Mouse (Mus musculus): ENCODE data around the gene Mtx1. TPM values are rescaled to one million over a fixed set of nuclear protein-coding genes. Genes with fewer than 3 reads are reported as not detected.

The Mtx1 gene
- polyA plus RNA-seq (2015; fragmentation: Nextera tagmentation; extraction: Ambion mirVana), result 214 and 234 TPM in 2 replicates

DNA sequence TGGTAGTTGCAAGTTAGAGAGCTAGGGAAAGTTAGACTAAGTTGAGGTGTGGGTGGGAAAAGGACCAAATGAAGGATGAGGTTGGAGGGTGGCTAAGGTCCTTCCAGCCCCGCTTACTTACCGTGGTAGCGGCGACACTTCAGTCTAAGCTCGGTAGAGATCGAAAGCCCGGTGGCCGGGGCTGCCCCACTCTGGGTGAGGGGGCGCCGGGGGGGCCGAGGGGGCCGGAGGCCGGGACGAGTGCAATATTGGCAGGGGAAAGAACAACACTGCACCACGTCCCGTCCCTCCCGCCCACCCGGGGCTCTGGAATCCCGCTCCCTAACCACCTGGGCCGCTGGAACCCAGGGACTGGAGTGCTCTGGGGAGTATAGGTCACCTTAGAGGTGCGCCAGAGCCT is at the start of gene Mtx1:
TSS of gene Mtx1 (minus strand) at position 189 of the 400 bp plus-strand sequence.
- peaks cover 26% of the 10 kb centered on the region for H3K4me1 ChIP-seq (ENCODE audit: control insufficient read depth, insufficient read depth, low read length)
- no peaks in the 10 kb centered on the region for H3K9me3 ChIP-seq (ENCODE audit: control insufficient read depth, low read length)
- H3K27ac ChIP-seq (ENCODE audit: low read length), result peak within 1 kb of the TSS; percentile 28; the same call in 1 of the 2 replicates
- no peaks in the 10 kb centered on the region for H3K36me3 ChIP-seq (ENCODE audit: control insufficient read depth, insufficient read depth, low read length)
- H3K4me3 ChIP-seq (ENCODE audit: low read length), result peak within 1 kb of the TSS; percentile 47
- peaks cover 4% of the 10 kb centered on the region; the same call in 1 of the 2 replicates for H3K27me3 ChIP-seq (replicated peaks; ENCODE audit: control insufficient read depth, insufficient read depth, low read length)
- H3K4me2 ChIP-seq (ENCODE audit: low read depth, low read length), result peak within 1 kb of the TSS; percentile 72
- no peak; the same call in 1 of the 2 replicates for ATAC-seq
- peak within 1 kb of the TSS; percentile 58 for H3K9ac ChIP-seq (ENCODE audit: low read depth, low read length)
- 9% methylated on average over 21 of the region's 21 CpGs for WGBS

DNA sequence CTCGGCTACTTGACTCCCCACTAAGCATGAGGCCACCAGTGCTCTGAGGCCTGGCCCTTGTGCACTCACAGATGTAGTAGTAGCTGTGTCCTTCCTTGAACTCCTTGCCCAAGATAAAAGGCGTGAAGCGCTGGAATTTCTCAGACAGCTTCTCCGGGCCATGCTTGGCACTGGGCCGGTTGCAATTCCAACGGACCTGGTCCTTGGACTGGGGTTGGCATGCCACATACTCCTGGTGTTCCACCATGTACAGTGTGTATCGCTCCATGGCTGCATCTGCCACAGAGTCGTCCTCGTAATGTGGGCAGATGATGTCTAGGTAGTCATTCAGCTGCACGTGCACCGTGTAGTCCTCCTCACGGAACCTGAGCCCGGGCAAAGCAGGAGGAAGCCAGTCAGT is 49.2 kb upstream of the Mtx1 start:
- 90% methylated on average over 13 of the region's 13 CpGs for WGBS

DNA sequence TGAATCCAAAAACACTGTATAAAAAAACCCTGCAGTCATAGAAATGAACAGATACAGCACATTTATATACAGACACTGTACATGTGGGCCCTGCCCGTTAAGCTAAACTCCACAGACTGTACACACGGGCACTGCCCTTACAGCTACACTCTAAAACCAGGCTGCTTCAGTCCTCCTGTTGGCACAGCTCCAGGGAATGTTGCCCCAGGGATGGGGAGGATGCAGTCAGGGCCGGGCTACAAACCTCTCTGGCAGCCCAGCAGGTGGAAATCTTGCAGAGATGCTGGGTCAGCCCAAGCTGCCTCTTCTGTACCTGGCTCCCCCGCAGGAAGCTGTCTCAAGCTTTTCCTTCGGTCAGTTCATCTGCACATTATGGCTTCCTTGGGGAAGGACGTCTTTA is 44.9 kb upstream of the Mtx1 start:
- 65% methylated on average over 6 of the region's 6 CpGs for WGBS
- no peaks in the 10 kb centered on the region; the same call in 1 of the 2 replicates for H3K36me3 ChIP-seq (ENCODE audit: control insufficient read depth, insufficient read depth, low read length)
- no peak overlapping the region for H3K4me3 ChIP-seq (ENCODE audit: low read length)
- H3K4me1 ChIP-seq (ENCODE audit: control insufficient read depth, insufficient read depth, low read length), result peaks cover 30% of the 10 kb centered on the region
- no peaks in the 10 kb centered on the region for H3K9me3 ChIP-seq (ENCODE audit: control insufficient read depth, low read length)
- H3K27me3 ChIP-seq (replicated peaks; ENCODE audit: control insufficient read depth, insufficient read depth, low read length), result no peaks in the 10 kb centered on the region
- no peak for ATAC-seq
- no peak overlapping the region for H3K4me2 ChIP-seq (ENCODE audit: low read depth, low read length)
- no peak overlapping the region for H3K9ac ChIP-seq (ENCODE audit: low read depth, low read length)
- H3K27ac ChIP-seq (ENCODE audit: low read length), result no peak overlapping the region

More for the DNA sequence above, 49.2 kb upstream of the Mtx1 start:
- Histone ChIP-seq H3K4me3 (ENCODE audit: low read length) (0 out of 2 replicates have a peak overlapping the region, but pooled peaks have one; percentile 75), H3K27me3 (replicated peaks; ENCODE audit: control insufficient read depth, insufficient read depth, low read length) (no peaks in the 10 kb centered on the region), H3K9me3 (ENCODE audit: control insufficient read depth, low read length) (no peaks in the 10 kb centered on the region), H3K27ac (ENCODE audit: low read length) (no peak overlapping the region), H3K9ac (ENCODE audit: low read depth, low read length) (no peak overlapping the region), H3K36me3 (ENCODE audit: control insufficient read depth, insufficient read depth, low read length) (no peaks in the 10 kb centered on the region; the same call in 1 of the 2 replicates), H3K4me2 (ENCODE audit: low read depth, low read length) (no peak overlapping the region), H3K4me1 (ENCODE audit: control insufficient read depth, insufficient read depth, low read length) (peaks cover 25% of the 10 kb centered on the region)
- no peak for ATAC-seq

DNA sequence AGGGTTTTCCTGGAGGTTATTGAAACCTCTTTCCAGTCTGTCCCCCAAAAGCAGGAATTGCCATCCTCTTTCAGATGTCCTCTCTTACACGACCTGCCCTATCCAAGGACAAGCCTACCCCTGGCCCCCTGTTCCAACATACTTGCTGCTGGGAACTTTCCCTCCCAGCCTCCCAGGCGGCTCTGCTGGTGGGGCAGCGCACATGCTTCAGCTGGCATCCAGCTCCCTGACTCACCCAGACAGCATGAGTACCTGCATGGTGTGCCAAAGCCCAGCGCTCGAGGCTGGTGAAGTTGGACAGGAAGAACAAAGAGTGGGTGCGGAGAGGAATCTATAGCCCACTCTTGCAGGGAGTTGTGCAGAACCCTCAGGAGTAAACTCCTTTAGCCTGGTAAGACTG is 44.0 kb upstream of the Mtx1 start:
- Histone ChIP-seq H3K27ac (ENCODE audit: low read length) (peak overlapping the region; percentile 75), H3K4me2 (ENCODE audit: low read depth, low read length) (peak overlapping the region; percentile 79), H3K9ac (ENCODE audit: low read depth, low read length) (peak overlapping the region; percentile 84), H3K9me3 (ENCODE audit: control insufficient read depth, low read length) (no peaks in the 10 kb centered on the region), H3K4me3 (ENCODE audit: low read length) (peak overlapping the region; percentile 62), H3K27me3 (replicated peaks; ENCODE audit: control insufficient read depth, insufficient read depth, low read length) (no peaks in the 10 kb centered on the region), H3K36me3 (ENCODE audit: control insufficient read depth, insufficient read depth, low read length) (no peaks in the 10 kb centered on the region; the same call in 1 of the 2 replicates), H3K4me1 (ENCODE audit: control insufficient read depth, insufficient read depth, low read length) (peaks cover 26% of the 10 kb centered on the region)
- WGBS, result 67% methylated on average over 6 of the region's 6 CpGs
- ATAC-seq, result no peak

DNA sequence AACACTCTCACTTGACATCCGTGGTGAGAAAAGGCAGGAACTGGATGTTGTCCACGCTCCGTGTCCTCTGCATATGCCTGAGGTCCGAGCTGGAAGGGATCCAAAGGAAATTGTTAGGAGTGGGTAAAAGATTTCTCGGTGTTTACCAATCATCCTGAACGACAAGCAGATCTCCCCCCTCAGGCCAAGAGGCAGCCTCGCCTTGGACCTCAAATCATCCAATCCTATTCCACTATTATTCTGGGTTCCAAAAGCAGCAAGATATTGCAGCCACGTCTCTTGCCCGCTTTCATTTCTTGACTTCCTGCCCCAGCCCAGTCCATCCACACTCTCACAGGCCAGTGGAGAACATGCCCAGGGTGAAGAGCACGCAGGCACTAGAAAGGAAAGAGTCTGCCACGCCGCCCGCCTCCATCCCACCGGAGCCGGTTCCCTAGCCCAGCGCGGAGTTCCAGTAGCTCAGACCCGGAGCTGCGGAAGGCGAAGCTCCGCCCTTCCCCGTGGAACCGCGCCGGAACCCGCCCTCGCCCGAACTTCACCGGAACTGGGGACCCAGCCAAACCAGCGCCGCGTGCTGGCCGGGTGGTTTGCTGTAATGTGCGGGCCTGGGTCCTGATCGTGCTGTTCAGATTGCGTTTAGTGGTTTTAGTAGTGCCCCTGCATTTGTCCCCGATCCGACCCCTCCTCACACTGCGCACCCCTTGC is 43.3 kb upstream of the Mtx1 start, which contains the start of gene Slc50a1:
TSS of gene Slc50a1 (minus strand) at position 520 of the 705 bp plus-strand sequence.
- Histone ChIP-seq H3K4me2 (ENCODE audit: low read depth, low read length) (peak within 1 kb of the TSS; percentile 79), H3K9me3 (ENCODE audit: control insufficient read depth, low read length) (no peaks in the 10 kb centered on the region), H3K27me3 (replicated peaks; ENCODE audit: control insufficient read depth, insufficient read depth, low read length) (no peaks in the 10 kb centered on the region), H3K27ac (ENCODE audit: low read length) (peak within 1 kb of the TSS; percentile 75), H3K9ac (ENCODE audit: low read depth, low read length) (peak within 1 kb of the TSS; percentile 84), H3K36me3 (ENCODE audit: control insufficient read depth, insufficient read depth, low read length) (no peaks in the 10 kb centered on the region; the same call in 1 of the 2 replicates), H3K4me3 (ENCODE audit: low read length) (peak within 1 kb of the TSS; percentile 62), H3K4me1 (ENCODE audit: control insufficient read depth, insufficient read depth, low read length) (peaks cover 26% of the 10 kb centered on the region)
- 1% methylated on average over 39 of the region's 39 CpGs for WGBS
- peak; percentile 64 for ATAC-seq

DNA sequence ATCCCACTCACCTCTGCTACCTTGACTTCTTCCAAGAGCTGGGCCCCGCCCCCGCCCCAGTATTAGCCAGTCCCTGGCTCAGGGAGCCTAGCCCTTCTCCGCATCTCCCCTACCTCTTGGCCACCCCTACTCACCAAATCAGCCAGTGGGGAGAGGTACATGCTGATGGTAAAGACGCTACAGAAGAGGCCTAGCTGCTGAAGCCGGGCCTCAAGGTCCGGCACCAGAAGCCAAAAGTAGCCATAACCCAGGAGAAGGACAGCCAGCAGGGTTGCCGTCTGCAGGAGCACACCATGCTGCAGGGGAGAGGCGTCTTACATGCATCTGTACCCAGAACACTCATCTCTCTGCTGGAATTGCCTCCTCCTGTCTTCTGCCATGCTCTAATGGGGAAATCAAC is 42.0 kb upstream of the Mtx1 start:
- Histone ChIP-seq H3K4me2 (ENCODE audit: low read depth, low read length) (no peak overlapping the region), H3K4me1 (ENCODE audit: control insufficient read depth, insufficient read depth, low read length) (peaks cover 26% of the 10 kb centered on the region), H3K27ac (ENCODE audit: low read length) (no peak overlapping the region), H3K4me3 (ENCODE audit: low read length) (no peak overlapping the region), H3K9me3 (ENCODE audit: control insufficient read depth, low read length) (no peaks in the 10 kb centered on the region), H3K9ac (ENCODE audit: low read depth, low read length) (peak overlapping the region; percentile 11; the same call in 1 of the 2 replicates), H3K27me3 (replicated peaks; ENCODE audit: control insufficient read depth, insufficient read depth, low read length) (no peaks in the 10 kb centered on the region), H3K36me3 (ENCODE audit: control insufficient read depth, insufficient read depth, low read length) (no peaks in the 10 kb centered on the region; the same call in 1 of the 2 replicates)
- 71% methylated on average over 8 of the region's 8 CpGs for WGBS
- no peak for ATAC-seq

DNA sequence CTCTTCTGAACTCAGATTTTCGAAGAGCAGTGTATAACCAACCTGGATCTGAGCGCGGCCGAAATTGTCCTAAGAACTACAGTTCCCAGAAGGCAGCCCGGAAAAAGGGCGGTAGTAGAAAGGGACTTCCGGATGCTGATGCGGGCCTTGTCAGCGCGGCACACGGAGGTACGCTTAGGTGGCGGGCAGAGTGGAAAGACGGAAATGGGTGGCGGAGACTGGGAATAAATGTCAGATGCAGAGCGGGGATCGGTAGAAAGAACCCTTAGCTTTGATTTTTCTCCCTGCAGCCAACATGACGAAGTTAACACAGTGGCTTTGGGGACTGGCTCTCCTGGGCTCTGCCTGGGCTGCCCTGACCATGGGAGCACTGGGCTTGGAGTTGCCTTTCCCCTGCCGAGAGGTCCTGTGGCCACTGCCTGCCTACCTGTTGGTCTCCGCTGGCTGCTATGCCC is 39.6 kb upstream of the Mtx1 start:
- WGBS, result under 1% methylated on average over 20 of the region's 20 CpGs

DNA sequence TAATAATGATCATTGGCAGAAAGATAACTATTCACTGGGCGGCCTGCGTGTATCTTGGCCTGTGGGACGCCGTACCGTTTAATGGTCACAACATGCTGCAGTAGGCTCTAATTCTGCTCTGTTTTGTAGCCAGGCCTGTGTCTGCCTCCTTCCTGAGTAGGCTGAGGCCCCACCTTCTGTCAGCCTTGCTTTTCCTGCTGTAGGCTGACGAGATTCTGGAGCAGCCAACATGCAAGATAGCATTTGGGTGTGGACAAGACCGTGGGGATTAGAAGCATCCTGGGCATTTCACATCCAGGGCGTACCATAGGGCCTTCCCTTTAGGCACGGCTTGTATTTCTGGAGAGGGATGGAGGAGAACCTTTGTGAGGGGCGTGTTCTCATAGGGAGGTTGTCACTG is 35.5 kb upstream of the Mtx1 start:
- Histone ChIP-seq H3K4me2 (ENCODE audit: low read depth, low read length) (no peak overlapping the region), H3K27ac (ENCODE audit: low read length) (no peak overlapping the region), H3K4me3 (ENCODE audit: low read length) (no peak overlapping the region), H3K27me3 (replicated peaks; ENCODE audit: control insufficient read depth, insufficient read depth, low read length) (no peaks in the 10 kb centered on the region), H3K9me3 (ENCODE audit: control insufficient read depth, low read length) (no peaks in the 10 kb centered on the region), H3K4me1 (ENCODE audit: control insufficient read depth, insufficient read depth, low read length) (peaks cover 4% of the 10 kb centered on the region; the same call in 1 of the 2 replicates), H3K9ac (ENCODE audit: low read depth, low read length) (no peak overlapping the region), H3K36me3 (ENCODE audit: control insufficient read depth, insufficient read depth, low read length) (no peaks in the 10 kb centered on the region)
- 65% methylated on average over 10 of the region's 10 CpGs for WGBS
- ATAC-seq, result no peak

More for the DNA sequence above, 39.6 kb upstream of the Mtx1 start:
- H3K4me3 ChIP-seq (ENCODE audit: low read length), result peak overlapping the region; percentile 82
- H3K4me2 ChIP-seq (ENCODE audit: low read depth, low read length), result peak overlapping the region; percentile 87
- H3K27me3 ChIP-seq (replicated peaks; ENCODE audit: control insufficient read depth, insufficient read depth, low read length), result no peaks in the 10 kb centered on the region
- H3K9me3 ChIP-seq (ENCODE audit: control insufficient read depth, low read length), result no peaks in the 10 kb centered on the region
- peak overlapping the region; percentile 79 for H3K27ac ChIP-seq (ENCODE audit: low read length)
- H3K9ac ChIP-seq (ENCODE audit: low read depth, low read length), result peak overlapping the region; percentile 99
- H3K4me1 ChIP-seq (ENCODE audit: control insufficient read depth, insufficient read depth, low read length), result peaks cover 26% of the 10 kb centered on the region
- peak; percentile 86 for ATAC-seq
- H3K36me3 ChIP-seq (ENCODE audit: control insufficient read depth, insufficient read depth, low read length), result no peaks in the 10 kb centered on the region

DNA sequence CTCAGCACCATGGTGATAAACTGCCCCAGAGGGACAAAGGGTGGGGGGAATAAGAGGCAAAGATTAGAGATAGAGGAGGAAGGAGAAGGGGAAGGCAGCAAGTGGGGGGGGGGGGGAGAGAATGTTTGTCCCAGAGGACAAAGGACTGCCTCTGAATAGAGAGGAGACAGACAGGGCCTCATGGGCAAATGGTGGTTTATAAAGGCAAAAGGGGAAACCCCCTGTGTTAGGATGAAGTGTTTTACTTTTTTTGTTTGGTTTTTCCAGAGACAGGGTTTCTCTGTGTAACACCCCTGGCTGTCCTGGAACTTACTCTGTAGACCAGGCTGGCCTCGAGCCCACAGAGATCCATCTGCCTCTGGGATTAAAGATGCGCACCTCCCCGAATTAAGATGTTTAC is 33.3 kb upstream of the Mtx1 start:
- no peaks in the 10 kb centered on the region for H3K36me3 ChIP-seq (ENCODE audit: control insufficient read depth, insufficient read depth, low read length)
- no peaks in the 10 kb centered on the region for H3K9me3 ChIP-seq (ENCODE audit: control insufficient read depth, low read length)
- 65% methylated on average over 3 of the region's 3 CpGs for WGBS
- H3K4me2 ChIP-seq (ENCODE audit: low read depth, low read length), result no peak overlapping the region
- no peak for ATAC-seq
- no peaks in the 10 kb centered on the region for H3K27me3 ChIP-seq (replicated peaks; ENCODE audit: control insufficient read depth, insufficient read depth, low read length)
- H3K4me1 ChIP-seq (ENCODE audit: control insufficient read depth, insufficient read depth, low read length), result no peaks in the 10 kb centered on the region
- H3K27ac ChIP-seq (ENCODE audit: low read length), result no peak overlapping the region
- H3K9ac ChIP-seq (ENCODE audit: low read depth, low read length), result no peak overlapping the region
- no peak overlapping the region for H3K4me3 ChIP-seq (ENCODE audit: low read length)

All from intestine, embryonic 16.5 days (tissue).